Comparison of ENCODE assay signal across 16 mouse cellular contexts in genomic region chr3:152556919-152557318, GRCm38 (mm10).
A peak's percentile ranks its signal among the peaks of the same experiment; 100 is the strongest.
DNase-seq lines count a peak whose midpoint lies in the region; TF ChIP-seq lines count a peak whose summit lies in the region.
"Had no signal": no experiment of that assay in that cellular context is flagged by ENCODE, and none has a peak within 500 bp of the region (broad histone marks: within the 10 kb centered on the region; RNA-seq: fewer than 3 reads in every experiment).

No protein-coding gene starts in this region.

- no peaks in the 10 kb centered on the region for H3K36me3 ChIP-seq in E14TG2a.4 (ENCODE audit: insufficient read depth, low read length)
- H3K36me3 ChIP-seq: embryonic facial prominence, embryonic 12.5 days; forebrain, embryonic 10.5 days; G1E; limb, embryonic 15.5 days; midbrain, embryonic 12.5 days had no signal

- no peak for TF ChIP-seq POLR2A in cortical plate, adult 2 months (IDR thresholded peaks at IDR 0.05; ENCODE audit: extremely low read depth, insufficient read depth, low read length)

- peak; percentile 90 for TF ChIP-seq CTCF in E14TG2a.4 (conservative IDR thresholded peaks at IDR 0.05; ENCODE audit: low read length)
- peak; percentile 37; the same call in 1 of the 2 replicates for TF ChIP-seq CTCF in cortical plate, adult 2 months (IDR thresholded peaks at IDR 0.05; ENCODE audit: extremely low read depth, insufficient read depth, low read length)

- H3K4me1 ChIP-seq in E14TG2a.4 (replicated peaks; ENCODE audit: low read depth, low read length): peaks cover 11% of the 10 kb centered on the region
- H3K4me1 ChIP-seq in cortical plate, adult 2 months (ENCODE audit: control insufficient read depth, insufficient read depth, low read length): peaks cover 15% of the 10 kb centered on the region
- H3K4me1 ChIP-seq: embryonic facial prominence, embryonic 12.5 days; limb, embryonic 15.5 days; midbrain, embryonic 12.5 days had no signal

- peaks cover 11% of the 10 kb centered on the region for H3K9me3 ChIP-seq in E14TG2a.4 (ENCODE audit: low read length)
- H3K9me3 ChIP-seq: embryonic facial prominence, embryonic 12.5 days; forebrain, embryonic 10.5 days; G1E; limb, embryonic 15.5 days; midbrain, embryonic 12.5 days had no signal

- peak; percentile 20 for DNase-seq in layer of hippocampus, adult 11-12 months (ENCODE audit: low spot score)
- DNase-seq in layer of hippocampus, postnatal 36 days: no peak
- DNase-seq in A20 (ENCODE audit: low read depth, low spot score): peak; percentile 20
- DNase-seq in kidney, postnatal 4 days: no peak
- no peak for DNase-seq in left cerebral cortex, adult 18-20 months (ENCODE audit: low spot score in 2 of 2)
- DNase-seq: cerebellum, postnatal 14 days; kidney, postnatal 25 days; right cerebral cortex, postnatal 14 days; thymus, adult 2 months had no signal

- no peak overlapping the region for H3K4me3 ChIP-seq in E14TG2a.4 (replicated peaks; ENCODE audit: low read length)
- H3K4me3 ChIP-seq in cortical plate, adult 2 months (ENCODE audit: insufficient read depth, low read length): no peak overlapping the region
- H3K4me3 ChIP-seq: embryonic facial prominence, embryonic 12.5 days; forebrain, embryonic 10.5 days; limb, embryonic 15.5 days; midbrain, embryonic 12.5 days had no signal

- H3K27me3 ChIP-seq in E14TG2a.4 (ENCODE audit: insufficient read depth, low read length): no peaks in the 10 kb centered on the region
- H3K27me3 ChIP-seq: embryonic facial prominence, embryonic 12.5 days; limb, embryonic 15.5 days; midbrain, embryonic 12.5 days had no signal

- H3K27ac ChIP-seq in cortical plate, adult 2 months (ENCODE audit: insufficient read depth, low read length): no peak overlapping the region
- H3K27ac ChIP-seq: embryonic facial prominence, embryonic 12.5 days; forebrain, embryonic 10.5 days; limb, embryonic 15.5 days; midbrain, embryonic 12.5 days had no signal

Comparison
In these comparisons a context has a peak if more than half of its experiments do, and no peak if none do; other contexts are left out.
1. DNase-seq: peak in layer of hippocampus, adult 11-12 months (single experiment) and A20 (single experiment); none in layer of hippocampus, postnatal 36 days (0 of 2), kidney, postnatal 4 days (0 of 2) and left cerebral cortex, adult 18-20 months (0 of 2).